Mouse (Mus musculus): ENCODE results near the gene Neu1.
"Not testable (repeated sequence)": the region's sequence is repeated elsewhere in the genome, so short reads cannot be mapped to it uniquely, and the experiment has no call there.

GRCm38 (mm10) chr17:34972069-34972749 lies 41.2 kb downstream of the Neu1 start, which contains the start of the genes Hspa1a and Hspa1l:
- TF ChIP-seq EP300 (IDR thresholded peaks at IDR 0.05; ENCODE audit: insufficient read depth, low read depth, low read length); POLR2A (IDR thresholded peaks at IDR 0.05; ENCODE audit: insufficient read depth, low read length): not testable (repeated sequence)

Data from ES-Bruce4 (cell line).